Mouse (Mus musculus) liver, adult (tissue): ENCODE data around the gene Ebi3.

ENCODE experiments used
- GATA4 ChIP-seq: IDR thresholded peaks from 2 replicates; pipeline ENCODE4 v1.6.1; 2014; ENCODE audit warnings: mild to moderate bottlenecking, low read length; ENCODE audit not compliant: insufficient replicate concordance

Ebi3 gene

DNA sequence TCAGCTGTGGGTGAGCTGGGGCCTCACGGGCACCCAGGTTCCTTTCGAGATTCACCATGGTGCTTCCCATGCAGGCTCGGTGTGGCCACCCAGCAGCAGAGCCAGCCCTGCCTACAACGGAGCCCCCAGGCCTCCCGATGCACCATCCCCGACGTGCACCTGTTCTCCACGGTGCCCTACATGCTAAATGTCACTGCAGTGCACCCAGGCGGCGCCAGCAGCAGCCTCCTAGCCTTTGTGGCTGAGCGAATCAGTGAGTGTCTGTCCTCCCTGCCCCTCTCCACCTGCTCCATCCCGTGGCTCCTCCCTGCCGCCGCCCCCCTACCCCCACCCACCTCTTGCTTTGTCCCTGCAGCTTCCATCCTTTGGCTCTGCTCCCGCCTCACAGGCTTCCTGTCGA lies 1.8 kb downstream of the Ebi3 start:
- no peak for TF ChIP-seq GATA4

DNA sequence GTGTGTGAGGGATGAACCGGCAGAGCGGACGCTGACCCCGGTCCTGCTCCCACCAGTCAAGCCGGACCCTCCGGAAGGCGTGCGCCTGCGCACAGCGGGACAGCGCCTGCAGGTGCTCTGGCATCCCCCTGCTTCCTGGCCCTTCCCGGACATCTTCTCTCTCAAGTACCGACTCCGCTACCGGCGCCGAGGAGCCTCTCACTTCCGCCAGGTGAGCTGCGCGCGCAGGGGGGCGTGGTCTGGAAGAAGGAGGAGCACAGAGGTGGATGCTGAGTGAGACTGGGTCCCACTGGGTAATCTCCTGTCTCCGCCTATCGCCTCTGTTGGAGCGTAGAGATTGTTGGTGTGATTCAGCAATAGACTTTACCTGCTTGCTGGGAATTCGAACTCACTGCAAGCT lies 3.7 kb downstream of the Ebi3 start:
- TF ChIP-seq GATA4: no peak

- TF ChIP-seq GATA4: no peak
Observed at GRCm38 (mm10) chr17:55956591-55956990, 4.2 kb downstream of the Ebi3 start.

DNA sequence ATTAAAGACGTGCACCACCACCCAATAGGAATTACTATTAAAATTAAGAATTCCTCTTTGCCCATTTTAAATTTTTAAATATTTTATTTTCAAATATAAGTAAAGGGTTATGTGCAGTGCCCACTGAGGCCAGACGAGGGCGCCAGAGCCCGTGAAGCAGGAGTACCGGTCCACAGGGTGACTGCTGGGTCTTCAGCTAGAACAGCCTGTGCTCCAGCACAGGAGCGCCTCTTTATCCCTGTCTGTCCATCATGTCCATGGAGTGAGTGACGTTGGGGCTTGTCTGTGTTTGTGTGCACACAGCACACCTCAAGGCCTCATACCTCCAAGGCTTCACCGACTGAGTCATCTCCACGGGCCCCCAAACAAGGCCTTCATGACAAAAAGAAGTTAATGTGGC lies 4.7 kb downstream of the Ebi3 start:
- TF ChIP-seq GATA4: no peak

DNA sequence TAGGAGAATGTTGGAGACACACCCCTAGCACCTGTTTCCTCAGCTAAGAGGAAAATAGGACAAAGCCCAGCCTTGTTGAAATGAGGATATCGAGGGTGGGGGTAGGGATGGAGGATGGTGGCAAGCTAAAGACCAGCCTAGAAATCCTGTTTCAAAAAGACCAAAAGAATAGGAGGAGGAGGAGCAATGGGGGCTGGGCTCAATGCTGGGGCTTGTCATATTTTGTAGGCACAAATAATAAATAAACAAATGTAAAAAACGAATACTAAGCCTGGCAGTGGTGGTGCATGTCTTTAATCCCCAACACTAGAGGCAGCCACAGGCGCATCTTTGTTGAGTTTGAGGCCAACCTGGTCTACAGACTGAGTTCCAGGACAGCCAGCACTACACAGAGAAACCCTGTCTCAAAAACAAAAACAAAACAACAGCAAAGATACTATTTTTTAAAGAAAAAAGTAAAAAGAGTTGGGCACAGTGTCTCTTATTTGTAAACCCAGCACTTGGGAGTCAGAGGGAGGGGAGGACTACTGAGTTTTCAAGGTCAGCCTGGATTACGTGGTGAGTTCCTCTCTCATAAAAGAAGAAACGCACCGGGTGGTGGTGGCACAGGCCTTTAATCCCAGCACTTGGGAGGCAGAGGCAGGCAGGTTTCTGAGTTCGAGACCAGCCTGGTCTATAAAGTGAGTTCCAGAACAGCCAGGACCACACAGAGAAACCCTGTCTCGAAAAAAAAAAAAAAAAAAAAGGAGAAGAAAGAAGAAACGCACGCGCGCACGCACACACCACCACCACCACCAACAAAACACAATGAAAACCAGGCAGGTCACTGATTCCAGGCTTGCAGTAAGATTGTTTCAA lies 5.5 kb downstream of the Ebi3 start:
- no peak for TF ChIP-seq GATA4

DNA sequence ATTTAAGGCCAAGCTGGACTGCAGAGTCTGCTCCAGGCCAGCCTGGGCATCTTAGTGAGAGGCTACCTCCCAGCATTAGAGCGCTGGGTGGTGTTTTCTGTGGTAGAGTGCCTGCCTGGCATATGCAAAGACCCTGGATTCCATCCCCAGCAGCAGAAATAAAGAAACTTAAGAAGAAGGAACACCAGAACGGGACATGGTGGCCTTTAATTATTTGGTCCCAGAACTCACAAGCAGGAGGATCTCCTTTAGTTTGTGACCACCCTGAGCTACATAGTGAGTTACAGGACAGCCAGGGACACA lies 6.1 kb downstream of the Ebi3 start:
- TF ChIP-seq GATA4: no peak

DNA sequence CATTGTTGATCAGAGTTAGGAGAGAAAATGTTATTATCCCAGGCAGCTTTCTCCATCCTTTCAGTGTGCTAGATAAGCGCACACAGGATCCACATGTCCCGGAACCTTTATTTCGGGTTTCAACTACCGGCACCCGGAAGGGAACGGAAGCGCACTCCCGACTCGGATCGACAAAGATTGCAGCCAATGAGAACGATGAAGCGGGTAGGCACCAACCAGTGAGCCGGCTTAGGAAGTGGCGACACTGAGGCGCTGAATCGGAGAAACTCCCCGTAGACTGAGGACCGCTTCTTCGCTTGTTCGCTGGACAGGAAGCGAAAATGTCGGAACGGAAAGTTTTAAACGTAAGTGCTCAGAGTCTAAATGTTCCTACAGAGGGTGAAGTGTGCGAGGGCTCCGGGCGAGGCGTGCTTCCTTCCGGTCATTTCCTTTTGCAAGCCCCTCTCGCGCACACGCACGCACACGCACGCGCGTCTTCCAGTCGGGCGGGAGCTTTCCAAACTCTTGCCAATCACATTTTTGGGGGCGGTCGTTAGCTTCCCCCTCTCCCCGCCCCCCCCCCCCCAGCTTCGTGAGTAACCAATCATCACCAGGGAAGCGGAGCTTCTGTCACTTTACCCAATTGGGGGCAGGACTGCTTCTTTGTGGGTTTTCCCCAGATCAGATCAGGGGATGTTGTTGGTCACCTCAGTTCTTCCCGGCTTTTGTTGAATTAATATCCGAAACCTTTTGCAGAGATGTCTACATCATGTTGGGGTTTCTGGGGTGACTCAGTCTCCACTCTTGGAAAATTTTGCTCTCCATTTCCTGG lies 6.7 kb downstream of the Ebi3 start, which contains the start of gene Yju2:
Gene Yju2 (plus strand): TSS at position 182 of the 811 bp plus-strand sequence.
- peak; percentile 39; the same call in 1 of the 2 replicates for TF ChIP-seq GATA4

- no peak for TF ChIP-seq GATA4
Observed at GRCm38 (mm10) chr17:55959946-55960740, 7.7 kb downstream of the Ebi3 start.

GRCm38 (mm10) chr17:55960791-55961190 lies 8.4 kb downstream of the Ebi3 start:
- TF ChIP-seq GATA4: no peak

- no peak for TF ChIP-seq GATA4
Observed at GRCm38 (mm10) chr17:55961631-55962030, 9.2 kb downstream of the Ebi3 start.

DNA sequence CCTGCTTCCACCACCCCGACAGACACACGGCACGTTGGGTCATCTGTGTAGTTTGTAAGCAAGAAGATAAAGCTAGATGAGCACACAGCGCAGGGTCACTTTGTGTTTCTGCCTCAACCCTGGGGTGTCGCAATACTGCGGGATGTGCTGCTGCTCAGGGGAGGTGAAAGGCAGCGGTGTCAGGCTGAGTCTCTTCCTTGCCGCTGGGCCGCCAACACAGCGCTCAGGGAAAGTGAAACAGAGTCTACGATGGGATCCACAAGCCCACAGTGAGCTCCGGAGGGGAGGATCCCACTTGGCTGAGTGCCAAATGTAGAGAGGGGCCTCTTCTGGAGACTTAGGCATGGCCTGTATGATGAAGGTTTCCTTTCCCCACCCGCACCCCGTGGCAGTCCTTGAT lies 10.7 kb downstream of the Ebi3 start:
- TF ChIP-seq GATA4: no peak

DNA sequence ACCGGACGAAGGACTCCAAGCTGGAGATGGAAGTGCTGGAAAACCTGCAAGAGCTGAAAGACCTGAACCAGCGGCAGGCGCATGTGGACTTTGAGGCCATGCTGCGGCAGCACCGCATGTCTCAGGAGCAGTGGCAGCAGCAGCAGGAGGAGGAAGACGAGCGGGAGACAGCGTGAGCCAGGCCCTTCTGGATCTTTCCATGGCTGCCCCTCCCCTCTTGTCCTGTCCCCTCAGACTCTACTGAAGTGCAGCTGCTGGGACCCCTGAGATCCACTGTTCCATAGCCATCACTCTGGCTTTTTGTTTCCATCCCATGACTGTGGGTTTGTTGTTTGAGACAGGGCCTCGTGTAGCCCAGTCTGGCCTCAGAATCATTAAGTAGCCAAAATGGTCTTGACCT lies 12.1 kb downstream of the Ebi3 start:
- TF ChIP-seq GATA4: no peak

- no peak for TF ChIP-seq GATA4
Observed at GRCm38 (mm10) chr17:55964996-55965395, 12.6 kb downstream of the Ebi3 start.

- TF ChIP-seq GATA4: no peak
Observed at GRCm38 (mm10) chr17:55967186-55967585, 14.7 kb downstream of the Ebi3 start.

DNA sequence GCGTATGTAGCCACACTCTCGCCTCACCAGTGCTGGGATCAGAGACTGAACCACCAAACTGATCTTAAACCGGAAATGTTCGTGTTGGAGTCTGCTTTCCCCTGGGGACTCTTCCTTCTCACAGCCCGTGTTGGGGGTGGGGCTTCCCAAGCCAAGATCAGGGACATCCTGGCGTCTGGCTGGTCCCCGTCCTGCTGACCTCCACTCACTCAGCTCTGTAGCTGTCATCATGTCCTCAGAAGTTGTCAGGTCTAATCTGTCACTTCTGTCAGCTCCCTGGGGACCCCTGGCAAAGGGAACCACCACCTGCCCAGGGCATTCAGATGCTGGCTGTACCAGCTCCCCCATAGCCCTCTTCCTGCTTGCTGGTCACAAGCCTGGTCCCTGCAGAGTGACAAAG lies 15.8 kb downstream of the Ebi3 start:
- TF ChIP-seq GATA4: no peak

GRCm38 (mm10) chr17:55969560-55969959 lies 17.1 kb downstream of the Ebi3 start:
- TF ChIP-seq GATA4: no peak
